Mouse (Mus musculus) forebrain, embryonic 13.5 days (tissue): ENCODE measurements around the gene Pdhb. TPM values are rescaled to one million over a fixed set of nuclear protein-coding genes. Genes with fewer than 3 reads are reported as not detected.

Experiments
- ATAC-seq: fragments of 200-750 bp; cut with Nextera tagmentation; 2 replicates; pipeline ENCODE4 v1.8.0; 2017
- H3K27ac ChIP-seq: fragments of 300-500 bp; sonication (generic); 2 replicates; pipeline ENCODE4 v1.5.1; 2015; ENCODE audit warnings: inconsistent platforms, mild to moderate bottlenecking, moderate library complexity
- H3K27me3 ChIP-seq: fragments of 300-500 bp; sonication (generic); 2 replicates; pipeline ENCODE4 v1.6.1; 2015; ENCODE audit warnings: mild to moderate bottlenecking, inconsistent platforms
- H3K36me3 ChIP-seq: fragments of 300-500 bp; sonication (generic); 2 replicates; pipeline ENCODE4 v1.6.1; 2015; ENCODE audit warnings: mild to moderate bottlenecking, inconsistent platforms; ENCODE audit not compliant: poor library complexity, severe bottlenecking
- H3K4me1 ChIP-seq: fragments of 300-500 bp; sonication (generic); 2 replicates; pipeline ENCODE4 v1.6.1; 2015; ENCODE audit warnings: inconsistent platforms
- H3K4me2 ChIP-seq: fragments of 300-500 bp; sonication (generic); 2 replicates; pipeline ENCODE4 v1.6.1; 2015; ENCODE audit warnings: inconsistent platforms, mild to moderate bottlenecking, moderate library complexity
- H3K4me3 ChIP-seq: fragments of 300-500 bp; sonication (generic); 2 replicates; pipeline ENCODE4 v1.5.1; 2015; ENCODE audit warnings: mild to moderate bottlenecking, inconsistent platforms
- H3K9ac ChIP-seq: fragments of 300-500 bp; sonication (generic); 2 replicates; pipeline ENCODE4 v1.6.1; 2015; ENCODE audit warnings: mild to moderate bottlenecking, inconsistent platforms
- H3K9me3 ChIP-seq: fragments of 300-500 bp; sonication (generic); replicated peaks from 2 replicates; pipeline ENCODE4 v1.6.1; 2016; ENCODE audit warnings: inconsistent platforms
- WGBS: fragments of 180-500 bp; shearing (Covaris S2); methylation state at CpG from one replicate; pipeline ENCODE4 v1.1.7; 2015; 5-methylcytosine and 5-hydroxymethylcytosine counted together
- polyA plus RNA-seq: library from polyadenylated mRNA; unstranded; fragments of >200 nt; fragmentation: Nextera tagmentation; extraction: Ambion mirVana; gene quantifications from 2 replicates; pipeline ENCODE4 v1.2.1, GENCODE M21; 2015

The Pdhb gene
- polyA plus RNA-seq, 1 experiment from 2014 or later, result 247 TPM

DNA sequence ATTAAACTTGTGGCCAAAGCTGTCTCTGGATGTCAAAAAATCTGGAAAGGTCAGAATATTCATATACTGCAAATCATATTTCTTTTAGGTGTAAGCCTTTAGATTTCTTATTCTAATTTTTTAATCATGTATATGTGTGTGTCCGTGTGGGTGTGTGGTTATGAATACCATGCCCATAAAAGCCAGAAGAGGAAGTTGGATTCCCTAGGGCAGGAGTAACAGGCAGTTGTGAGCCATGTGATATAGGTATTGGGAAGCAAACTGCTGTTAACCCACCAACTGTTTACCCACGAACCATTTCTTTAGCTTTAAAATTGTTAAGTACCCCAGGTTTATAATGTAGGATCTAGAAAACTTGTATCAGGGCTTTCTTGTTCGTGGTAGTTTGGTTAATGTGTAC, 52.9 kb downstream of the Pdhb start:
- H3K36me3 ChIP-seq, result peaks cover 22% of the 10 kb centered on the region
- 92% methylated on average over 3 of the region's 3 CpGs for WGBS
- H3K4me3 ChIP-seq, result no peak overlapping the region
- no peaks in the 10 kb centered on the region for H3K9me3 ChIP-seq
- no peak overlapping the region for H3K27ac ChIP-seq
- no peaks in the 10 kb centered on the region for H3K4me1 ChIP-seq
- ATAC-seq, result no peak
- no peak overlapping the region for H3K9ac ChIP-seq
- no peaks in the 10 kb centered on the region for H3K27me3 ChIP-seq
- H3K4me2 ChIP-seq, result no peak overlapping the region

- Histone ChIP-seq H3K9me3 (no peaks in the 10 kb centered on the region), H3K27me3 (no peaks in the 10 kb centered on the region)
Observed at GRCm38 (mm10) chr14:8119454-8119853, 53.4 kb downstream of the Pdhb start.

DNA sequence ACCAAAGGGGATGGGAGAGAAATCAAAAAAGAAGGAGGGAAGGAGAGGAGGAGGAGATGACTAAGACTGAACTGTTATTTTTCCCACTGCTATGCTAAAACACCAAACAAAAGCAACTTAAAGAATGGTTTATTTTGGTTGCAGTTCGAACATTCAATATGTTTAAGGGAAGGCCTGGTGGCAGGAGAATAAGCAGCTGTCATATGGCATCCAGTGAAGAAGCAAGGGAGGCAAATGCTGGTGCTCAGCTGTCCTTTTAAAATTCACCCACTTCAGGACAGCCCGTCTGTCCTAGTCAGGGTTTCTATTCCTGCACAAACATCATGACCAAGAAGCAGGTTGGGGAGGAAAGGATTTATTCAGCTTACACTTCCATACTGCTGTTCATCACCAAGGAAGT, 55.5 kb downstream of the Pdhb start:
- no peak overlapping the region for H3K27ac ChIP-seq
- H3K27me3 ChIP-seq, result no peaks in the 10 kb centered on the region
- H3K36me3 ChIP-seq, result peaks cover 8% of the 10 kb centered on the region
- ATAC-seq, result no peak
- H3K4me3 ChIP-seq, result no peak overlapping the region
- H3K4me1 ChIP-seq, result no peaks in the 10 kb centered on the region
- no peaks in the 10 kb centered on the region for H3K9me3 ChIP-seq
- 85% methylated on average over 2 of the region's 2 CpGs for WGBS
- H3K9ac ChIP-seq, result no peak overlapping the region
- no peak overlapping the region for H3K4me2 ChIP-seq

More at GRCm38 (mm10) chr14:8119454-8119853, 53.4 kb downstream of the Pdhb start:
- Histone ChIP-seq H3K4me3 (no peak overlapping the region), H3K9ac (no peak overlapping the region), H3K4me2 (no peak overlapping the region), H3K4me1 (no peaks in the 10 kb centered on the region), H3K36me3 (peaks cover 22% of the 10 kb centered on the region), H3K27ac (no peak overlapping the region)
- no peak for ATAC-seq
- WGBS, result 92% methylated on average over 5 of the region's 5 CpGs

Other genes with a start within 250 kb of the Pdhb start
- not detected in 2 replicates for gene Gm45521, start 215.7 kb downstream of the Pdhb start, polyA plus RNA-seq
- 0.04 TPM in 1 of 2 replicates, not detected in the other for gene Dnase1l3, start 178.5 kb downstream of the Pdhb start, polyA plus RNA-seq
- gene Abhd6, start 170.1 kb downstream of the Pdhb start, polyA plus RNA-seq, result 25.9 and 29.8 TPM in 2 replicates
- gene Rpp14, start 92.7 kb downstream of the Pdhb start, polyA plus RNA-seq, result 56.4 and 57.3 TPM in 2 replicates
- gene Pxk, start 74.8 kb downstream of the Pdhb start, polyA plus RNA-seq, result 39.4 and 40.6 TPM in 2 replicates
- 4.6 and 5.6 TPM in 2 replicates for gene Kctd6, start 41.1 kb upstream of the Pdhb start, polyA plus RNA-seq
- not detected in 2 replicates for gene Acox2, start 86.3 kb upstream of the Pdhb start, polyA plus RNA-seq
- 0.26 and 0.30 TPM in 2 replicates for gene Fam107a, start 145.0 kb upstream of the Pdhb start, polyA plus RNA-seq
- gene Oit1, start 205.7 kb upstream of the Pdhb start, polyA plus RNA-seq, result not detected in 2 replicates